Mouse (Mus musculus) CH12.LX (cell line): Measurements from ENCODE around the gene Acsbg1. TPM values are rescaled to one million over a fixed set of nuclear protein-coding genes. Genes with fewer than 3 reads are reported as not detected.

Experiments
- DNase-seq: peaks from one replicate; pipeline ENCODE4 v3.0.0-alpha.2; 2013; ENCODE audit errors: extremely low read depth
- H3K27ac ChIP-seq: 2 replicates; pipeline ENCODE4 v1.5.1; 2012; ENCODE audit warnings: low read depth, mild to moderate bottlenecking, control low read depth, moderate library complexity; ENCODE audit not compliant: insufficient read depth
- H3K27me3 ChIP-seq: replicated peaks from 2 replicates; pipeline ENCODE3; 2012; ENCODE audit warnings: inconsistent platforms
- H3K36me3 ChIP-seq, 2 experiments: replicated peaks in 1 of 2; 2 replicates each; pipeline versions ENCODE3 to v1.6.1; 2012; ENCODE audit warnings: inconsistent platforms in 1 of 2, low read length in 1 of 2, mild to moderate bottlenecking in 1 of 2, mixed read lengths in 1 of 2, moderate library complexity in 1 of 2; ENCODE audit not compliant: control insufficient read depth in 1 of 2, insufficient read depth in 1 of 2
- H3K4me1 ChIP-seq, 2 experiments: 2 replicates each; pipeline ENCODE4 v1.6.1; 2012; ENCODE audit warnings: inconsistent platforms in 1 of 2, moderate library complexity in 1 of 2; ENCODE audit not compliant: insufficient read depth in 2 of 2, control insufficient read depth in 1 of 2
- H3K4me2 ChIP-seq: 2 replicates; pipeline ENCODE4 v1.6.1; 2012; ENCODE audit warnings: low read depth, mild to moderate bottlenecking, control low read depth; ENCODE audit not compliant: poor library complexity, insufficient read depth, severe bottlenecking
- H3K4me3 ChIP-seq, 3 experiments: fragments of 150-350 bp in 1 of 3; sonication (generic) in 1 of 3; replicated peaks in 1 of 3; 2 replicates each; pipeline versions ENCODE3 to v1.5.1; 2011 to 2012; ENCODE audit warnings: low read depth in 2 of 3, low read length in 2 of 3, mild to moderate bottlenecking in 2 of 3, moderate library complexity in 2 of 3, control low read depth in 1 of 3, improper control_type of control experiment in 1 of 3, inconsistent platforms in 1 of 3, mixed read lengths in 1 of 3; ENCODE audit not compliant: poor library complexity in 1 of 3
- H3K79me2 ChIP-seq: replicated peaks from 2 replicates; pipeline ENCODE4 v1.6.1; 2012; ENCODE audit warnings: mild to moderate bottlenecking, moderate library complexity; ENCODE audit not compliant: control insufficient read depth, poor library complexity, insufficient read depth, severe bottlenecking; ENCODE audit errors: extremely low read depth
- H3K9ac ChIP-seq: 2 replicates; pipeline ENCODE4 v1.6.1; 2012; ENCODE audit warnings: low read depth, mild to moderate bottlenecking, control low read depth, moderate library complexity; ENCODE audit not compliant: insufficient read depth
- H3K9me3 ChIP-seq: replicated peaks from 2 replicates; pipeline ENCODE3; 2012; ENCODE audit warnings: low read length, inconsistent platforms, mixed read lengths
- CHD1 ChIP-seq: IDR thresholded peaks from 2 replicates; pipeline ENCODE4 v1.6.1; 2012; ENCODE audit warnings: low read depth, low read length, improper control_type of control experiment, inconsistent platforms
- CTCF ChIP-seq, 2 experiments: IDR thresholded peaks in 1 of 2; conservative IDR thresholded peaks in 1 of 2; 2 replicates each; pipeline ENCODE4 v1.5.1; 2011 to 2012; ENCODE audit warnings: low read depth in 2 of 2, low read length in 2 of 2, improper control_type of control experiment in 1 of 2, inconsistent platforms in 1 of 2, mild to moderate bottlenecking in 1 of 2, moderate library complexity in 1 of 2
- E2F4 ChIP-seq: IDR thresholded peaks from 2 replicates; pipeline ENCODE4 v1.6.1; 2011; ENCODE audit warnings: low read depth, low read length, improper control_type of control experiment; ENCODE audit not compliant: insufficient replicate concordance
- ELF1 ChIP-seq: IDR thresholded peaks from 2 replicates; pipeline ENCODE4 v1.6.1; 2014; ENCODE audit warnings: low read depth, mild to moderate bottlenecking, inconsistent platforms, low read length, improper control_type of control experiment
- EP300 ChIP-seq: IDR thresholded peaks from 2 replicates; pipeline ENCODE4 v1.6.1; 2011; ENCODE audit warnings: low read length, improper control_type of control experiment
- ETS1 ChIP-seq: conservative IDR thresholded peaks from 2 replicates; pipeline ENCODE4 v1.6.1; 2012; ENCODE audit warnings: low read depth, mild to moderate bottlenecking, inconsistent platforms, low read length, improper control_type of control experiment, moderate library complexity
- IRF4 ChIP-seq: IDR thresholded peaks from 2 replicates; pipeline ENCODE4 v1.6.1; 2014; ENCODE audit warnings: low read depth, mild to moderate bottlenecking, inconsistent platforms, low read length, improper control_type of control experiment
- JUN ChIP-seq: IDR thresholded peaks from 2 replicates; pipeline ENCODE4 v1.6.1; 2011; ENCODE audit warnings: low read depth, mild to moderate bottlenecking, low read length, improper control_type of control experiment, moderate library complexity; ENCODE audit not compliant: insufficient read depth
- MAFK ChIP-seq: IDR thresholded peaks from 2 replicates; pipeline ENCODE4 v1.6.1; 2011; ENCODE audit warnings: low read length, improper control_type of control experiment; ENCODE audit not compliant: insufficient replicate concordance
- MAX ChIP-seq: IDR thresholded peaks from 2 replicates; pipeline ENCODE4 v1.6.1; 2011; ENCODE audit warnings: low read length, improper control_type of control experiment
- MEF2A ChIP-seq: IDR thresholded peaks from 2 replicates; pipeline ENCODE4 v1.6.1; 2014; ENCODE audit warnings: low read depth, mild to moderate bottlenecking, inconsistent platforms, low read length, improper control_type of control experiment, borderline replicate concordance
- NRF1 ChIP-seq: IDR thresholded peaks from 2 replicates; pipeline ENCODE4 v1.6.1; 2014; ENCODE audit warnings: low read depth, mild to moderate bottlenecking, inconsistent platforms, low read length, improper control_type of control experiment, moderate library complexity
- POLR2AphosphoS2 ChIP-seq: IDR thresholded peaks from 2 replicates; pipeline ENCODE4 v1.6.1; 2011; ENCODE audit warnings: low read depth, low read length, improper control_type of control experiment
- RAD21 ChIP-seq: IDR thresholded peaks from 2 replicates; pipeline ENCODE4 v1.6.1; 2011; ENCODE audit warnings: low read depth, mild to moderate bottlenecking, low read length, improper control_type of control experiment, moderate library complexity
- SIN3A ChIP-seq: IDR thresholded peaks from 2 replicates; pipeline ENCODE4 v1.6.1; 2012; ENCODE audit warnings: low read length, improper control_type of control experiment, inconsistent platforms
- SMC3 ChIP-seq: IDR thresholded peaks from 2 replicates; pipeline ENCODE4 v1.6.1; 2011; ENCODE audit warnings: low read depth, low read length, improper control_type of control experiment
- TBP ChIP-seq: conservative IDR thresholded peaks from 2 replicates; pipeline ENCODE4 v1.6.1; 2011; ENCODE audit warnings: low read depth, low read length, improper control_type of control experiment
- TCF12 ChIP-seq: IDR thresholded peaks from 2 replicates; pipeline ENCODE4 v1.6.1; 2014; ENCODE audit warnings: low read depth, mild to moderate bottlenecking, inconsistent platforms, low read length, improper control_type of control experiment
- UBTF ChIP-seq: IDR thresholded peaks from 2 replicates; pipeline ENCODE4 v1.6.1; 2012; ENCODE audit warnings: low read depth, mild to moderate bottlenecking, inconsistent platforms, low read length, improper control_type of control experiment, moderate library complexity
- ZC3H11A ChIP-seq: IDR thresholded peaks from 2 replicates; pipeline ENCODE4 v1.6.1; 2012; ENCODE audit warnings: low read depth, mild to moderate bottlenecking, inconsistent platforms, low read length, improper control_type of control experiment
- dilution Hi-C: fragments of 300-500 bp; cut with MboI; formaldehyde crosslinking; loops from 2 replicates; pipeline ENCODE4 v1.14.3; 2020; ENCODE audit warnings: low sequenced_read_pairs; ENCODE audit not compliant: extremely low pct_unique_long_range_greater_than_20kb, extremely low pct_ligation_motif_present
- in situ Hi-C: fragments of 300-500 bp; cut with MboI; formaldehyde crosslinking; loops from 3 replicates; pipeline ENCODE4 v1.14.3; 2019; ENCODE audit warnings: low sequenced_read_pairs, low pct_ligation_motif_present, low pct_unique_long_range_greater_than_20kb, mixed read lengths
- polyA plus RNA-seq: library from polyadenylated mRNA; unstranded; fragments of >175 nt; gene quantifications from 2 replicates; pipeline ENCODE4 v1.2.1, GENCODE M21; 2012; ENCODE audit warnings: low read depth; ENCODE audit not compliant: insufficient read length
- total RNA-seq, 2 experiments: library from RNA; depleted of rRNA; stranded (reverse); fragments of 300-350 nt in 1 of 2; fragments of >200 nt in 1 of 2; gene quantifications; 2 replicates each; pipeline ENCODE4 v1.2.3; 2012 to 2014

Gene Acsbg1
- total RNA-seq (2012; rRNA removed) (13.7 and 16.8 TPM in 2 replicates), total RNA-seq (2014; rRNA removed) (24.0 and 25.8 TPM in 2 replicates), polyA plus RNA-seq (23.6 and 24.7 TPM in 2 replicates)

- Histone ChIP-seq H3K4me2 (no peak within 1 kb of the TSS), H3K36me3 (no peaks in the 10 kb centered on the region), H3K27ac (no peak within 1 kb of the TSS), H3K27me3 (no peaks in the 10 kb centered on the region), H3K9ac (no peak within 1 kb of the TSS), H3K4me3 (no peak within 1 kb of the TSS), H3K9me3 (no peaks in the 10 kb centered on the region), H3K79me2 (no peaks in the 10 kb centered on the region), H3K4me1 (peaks cover 2 to 9% of the 10 kb centered on the region in 2 experiments; a peak in 2 of 4 replicates)
- in situ Hi-C loops (no loop called here), dilution Hi-C loops (no loop called here)
- TF ChIP-seq CHD1 (no peak), E2F4 (no peak), SMC3 (no peak), CTCF (conservative IDR thresholded peaks at IDR 0.05 in 1 of 2, IDR thresholded peaks at IDR 0.05 in 1 of 2; ENCODE audit: low read depth in 2 of 2, low read length in 2 of 2) (no peak), MEF2A (no peak), IRF4 (no peak), TCF12 (no peak), ETS1 (no peak), EP300 (no peak), JUN (no peak), POLR2AphosphoS2 (no peak), ELF1 (no peak), NRF1 (no peak), MAX (no peak), SIN3A (no peak), UBTF (no peak), TBP (no peak)
- no peak for DNase-seq
Observed at GRCm38 (mm10) chr9:54661605-54662377, at the start of gene Acsbg1. TSS of gene Acsbg1 (minus strand) at chr9:54661870.

GRCm38 (mm10) chr9:54708085-54708484, 46.4 kb upstream of the Acsbg1 start:
- H3K79me2 ChIP-seq = no peaks in the 10 kb centered on the region; the same call in 1 of the 2 replicates
- no peak overlapping the region for H3K4me2 ChIP-seq
- dilution Hi-C loops = no loop called here
- H3K4me1 ChIP-seq = no peaks in the 10 kb centered on the region
- H3K9me3 ChIP-seq = no peaks in the 10 kb centered on the region
- H3K4me3 ChIP-seq = no peak overlapping the region
- in situ Hi-C loops = no loop called here
- H3K27ac ChIP-seq = no peak overlapping the region
- no peaks in the 10 kb centered on the region for H3K27me3 ChIP-seq
- TF ChIP-seq RAD21 = no peak
- TF ChIP-seq ZC3H11A = no peak
- no peak for TF ChIP-seq MAFK
- TF ChIP-seq, all 38 proteins: peak for 0
- Histone ChIP-seq H3K36me3 (peaks cover 20 to 42% of the 10 kb centered on the region in 2 experiments), H3K9ac (no peak overlapping the region)
- DNase-seq = no peak
